Mouse (Mus musculus) hindbrain, embryonic 10.5 days (tissue): ENCODE data around the gene Hspa12a. TPM values are rescaled to one million over a fixed set of nuclear protein-coding genes. Genes with fewer than 3 reads are reported as not detected.
A peak's percentile ranks its signal among the peaks of the same experiment; 100 is the strongest.

Source experiments
- DNase-seq: peaks from one replicate; pipeline ENCODE4 v3.0.0-alpha.2; 2017; ENCODE audit warnings: low spot score
- H3K27ac ChIP-seq: fragments of 300-500 bp; sonication (generic); 2 replicates; pipeline ENCODE4 v1.5.1; 2016; ENCODE audit warnings: mild to moderate bottlenecking, moderate library complexity
- H3K27me3 ChIP-seq: fragments of 300-500 bp; sonication (generic); 2 replicates; pipeline ENCODE4 v1.6.1; 2016; ENCODE audit warnings: mild to moderate bottlenecking; ENCODE audit not compliant: poor library complexity, insufficient read depth, severe bottlenecking
- H3K36me3 ChIP-seq: fragments of 300-500 bp; sonication (generic); 2 replicates; pipeline ENCODE4 v1.6.1; 2016; ENCODE audit warnings: mild to moderate bottlenecking, moderate library complexity
- H3K4me1 ChIP-seq: fragments of 300-500 bp; sonication (generic); replicated peaks from 2 replicates; pipeline ENCODE4 v1.6.1; 2016; ENCODE audit warnings: mild to moderate bottlenecking
- H3K4me3 ChIP-seq: fragments of 300-500 bp; sonication (generic); 2 replicates; pipeline ENCODE4 v1.5.1; 2016; ENCODE audit warnings: mild to moderate bottlenecking, moderate library complexity
- H3K9me3 ChIP-seq: fragments of 300-500 bp; sonication (generic); 2 replicates; pipeline ENCODE4 v1.6.1; 2016; ENCODE audit warnings: mild to moderate bottlenecking, moderate library complexity
- WGBS: fragments of 180-500 bp; shearing (Covaris S2); methylation state at CpG from one replicate; pipeline ENCODE4 v1.1.7; 2016; 5-methylcytosine and 5-hydroxymethylcytosine counted together
- polyA plus RNA-seq: library from polyadenylated mRNA; unstranded; fragments of >200 nt; fragmentation: Nextera tagmentation; extraction: Ambion mirVana; gene quantifications from 2 replicates; pipeline ENCODE4 v1.2.1, GENCODE M21; 2016

Gene Hspa12a
- polyA plus RNA-seq, 1 experiment from 2014 or later, result 25.5 TPM

GRCm38 (mm10) chr19:58795114-58795669 is 148.3 kb downstream of the Hspa12a start:
- no peak for DNase-seq
- Histone ChIP-seq H3K4me3 (no peak overlapping the region), H3K36me3 (peaks cover 19% of the 10 kb centered on the region), H3K9me3 (0 out of 2 replicates have a peak, but pooled peaks cover 2% of the 10 kb centered on the region), H3K27ac (no peak overlapping the region), H3K27me3 (no peaks in the 10 kb centered on the region), H3K4me1 (peaks cover 15% of the 10 kb centered on the region)
- 85% methylated on average over 12 of the region's 12 CpGs for WGBS

- no peak for DNase-seq
- Histone ChIP-seq H3K27ac (no peak within 1 kb of the TSS), H3K4me3 (no peak within 1 kb of the TSS), H3K9me3 (no peaks in the 10 kb centered on the region), H3K27me3 (no peaks in the 10 kb centered on the region), H3K36me3 (peaks cover 10% of the 10 kb centered on the region), H3K4me1 (peaks cover 15% of the 10 kb centered on the region)
- 43% methylated on average over 10 of the region's 10 CpGs for WGBS
Measured at GRCm38 (mm10) chr19:58794284-58794683, 149.2 kb downstream of the Hspa12a start, which contains the start of gene 1700019N19Rik. Gene 1700019N19Rik (minus strand): TSS chr19:58794461.

- no peak overlapping the region for H3K4me3 ChIP-seq
- no peaks in the 10 kb centered on the region for H3K27me3 ChIP-seq
- no peaks in the 10 kb centered on the region for H3K36me3 ChIP-seq
- peak overlapping the region; percentile 53; the same call in 1 of the 2 replicates for H3K27ac ChIP-seq
- H3K9me3 ChIP-seq, result no peaks in the 10 kb centered on the region
- no peak for DNase-seq
- peaks cover 4% of the 10 kb centered on the region for H3K4me1 ChIP-seq
- WGBS, result 84% methylated on average over 11 of the region's 11 CpGs
Measured at GRCm38 (mm10) chr19:58789194-58789593, 154.3 kb downstream of the Hspa12a start.

- H3K27me3 ChIP-seq, result no peaks in the 10 kb centered on the region
- no peaks in the 10 kb centered on the region for H3K36me3 ChIP-seq
- peaks cover 23% of the 10 kb centered on the region for H3K4me1 ChIP-seq
- H3K27ac ChIP-seq, result no peak overlapping the region
- H3K9me3 ChIP-seq, result no peaks in the 10 kb centered on the region
- no peak overlapping the region for H3K4me3 ChIP-seq
- WGBS, result 33% methylated on average over 7 of the region's 7 CpGs
- DNase-seq, result peak; percentile 22
Measured at GRCm38 (mm10) chr19:58783938-58784337, 159.5 kb downstream of the Hspa12a start.

GRCm38 (mm10) chr19:58781566-58781965 is 161.9 kb downstream of the Hspa12a start:
- H3K27ac ChIP-seq, result 0 out of 2 replicates have a peak overlapping the region, but pooled peaks have one; percentile 19

GRCm38 (mm10) chr19:58776461-58776860 is 167.0 kb downstream of the Hspa12a start:
- WGBS, result 85% methylated on average over 5 of the region's 5 CpGs
- no peaks in the 10 kb centered on the region for H3K27me3 ChIP-seq
- H3K4me1 ChIP-seq, result 0 out of 2 replicates have a peak, but pooled peaks cover 2% of the 10 kb centered on the region
- no peak overlapping the region for H3K4me3 ChIP-seq
- no peaks in the 10 kb centered on the region for H3K36me3 ChIP-seq
- H3K27ac ChIP-seq, result no peak overlapping the region
- no peak for DNase-seq
- H3K9me3 ChIP-seq, result no peaks in the 10 kb centered on the region

More at GRCm38 (mm10) chr19:58781566-58781965, 161.9 kb downstream of the Hspa12a start:
- no peak for DNase-seq
- H3K9me3 ChIP-seq, result no peaks in the 10 kb centered on the region
- no peaks in the 10 kb centered on the region for H3K27me3 ChIP-seq
- H3K36me3 ChIP-seq, result no peaks in the 10 kb centered on the region
- peaks cover 23% of the 10 kb centered on the region for H3K4me1 ChIP-seq
- H3K4me3 ChIP-seq, result no peak overlapping the region
- 31% methylated on average over 4 of the region's 4 CpGs for WGBS

- peaks cover 19% of the 10 kb centered on the region for H3K4me1 ChIP-seq
- H3K36me3 ChIP-seq, result no peaks in the 10 kb centered on the region
- no peak overlapping the region for H3K27ac ChIP-seq
- 32% methylated on average over 6 of the region's 6 CpGs for WGBS
- peaks cover 23% of the 10 kb centered on the region for H3K27me3 ChIP-seq
- no peak overlapping the region for H3K4me3 ChIP-seq
- no peak for DNase-seq
- no peaks in the 10 kb centered on the region for H3K9me3 ChIP-seq
Measured at GRCm38 (mm10) chr19:58767329-58767728, 176.1 kb downstream of the Hspa12a start.

- 14% methylated on average over 12 of the region's 12 CpGs for WGBS
- peak; percentile 79 for DNase-seq
- Histone ChIP-seq H3K27me3 (peaks cover 27% of the 10 kb centered on the region), H3K4me3 (no peak overlapping the region), H3K9me3 (no peaks in the 10 kb centered on the region), H3K4me1 (peaks cover 22% of the 10 kb centered on the region), H3K27ac (0 out of 2 replicates have a peak overlapping the region, but pooled peaks have one; percentile 29), H3K36me3 (no peaks in the 10 kb centered on the region)
Measured at GRCm38 (mm10) chr19:58762848-58763541, 180.5 kb downstream of the Hspa12a start.

GRCm38 (mm10) chr19:58762316-58762715 is 181.1 kb downstream of the Hspa12a start:
- no peak for DNase-seq
- Histone ChIP-seq H3K9me3 (no peaks in the 10 kb centered on the region), H3K27ac (no peak overlapping the region), H3K36me3 (no peaks in the 10 kb centered on the region), H3K4me3 (no peak overlapping the region), H3K27me3 (peaks cover 27% of the 10 kb centered on the region), H3K4me1 (peaks cover 18% of the 10 kb centered on the region)
- WGBS, result 21% methylated on average over 6 of the region's 6 CpGs

- H3K27ac ChIP-seq, result no peak within 1 kb of the TSS
- no peak for DNase-seq
- H3K9me3 ChIP-seq, result peaks cover 3% of the 10 kb centered on the region; the same call in 1 of the 2 replicates
- peaks cover 12% of the 10 kb centered on the region; the same call in 1 of the 2 replicates for H3K4me1 ChIP-seq
- no peak within 1 kb of the TSS for H3K4me3 ChIP-seq
- no peaks in the 10 kb centered on the region for H3K36me3 ChIP-seq
- 66% methylated on average over 9 of the region's 9 CpGs for WGBS
- H3K27me3 ChIP-seq, result peaks cover 19% of the 10 kb centered on the region
Measured at GRCm38 (mm10) chr19:58759423-58759822, 184.0 kb downstream of the Hspa12a start, which contains the start of gene Pnliprp2. Gene Pnliprp2 (plus strand): TSS chr19:58759719.

GRCm38 (mm10) chr19:58758871-58759270 is 184.6 kb downstream of the Hspa12a start:
- Histone ChIP-seq H3K4me1 (peaks cover 12% of the 10 kb centered on the region; the same call in 1 of the 2 replicates), H3K27ac (no peak overlapping the region), H3K27me3 (peaks cover 16% of the 10 kb centered on the region), H3K9me3 (peaks cover 7% of the 10 kb centered on the region; the same call in 1 of the 2 replicates), H3K36me3 (no peaks in the 10 kb centered on the region), H3K4me3 (no peak overlapping the region)
- WGBS, result 94% methylated on average over 4 of the region's 4 CpGs
- DNase-seq, result no peak

- Histone ChIP-seq H3K4me1 (no peaks in the 10 kb centered on the region), H3K27me3 (no peaks in the 10 kb centered on the region), H3K4me3 (no peak overlapping the region), H3K27ac (no peak overlapping the region), H3K36me3 (no peaks in the 10 kb centered on the region), H3K9me3 (peaks cover 7% of the 10 kb centered on the region; the same call in 1 of the 2 replicates)
- DNase-seq, result no peak
- 82% methylated on average over 2 of the region's 2 CpGs for WGBS
Measured at GRCm38 (mm10) chr19:58751504-58751903, 191.9 kb downstream of the Hspa12a start.

- WGBS, result 85% methylated on average over 2 of the region's 2 CpGs
- Histone ChIP-seq H3K4me3 (no peak overlapping the region), H3K4me1 (no peaks in the 10 kb centered on the region), H3K27me3 (no peaks in the 10 kb centered on the region), H3K36me3 (no peaks in the 10 kb centered on the region), H3K27ac (no peak overlapping the region), H3K9me3 (peaks cover 7% of the 10 kb centered on the region; the same call in 1 of the 2 replicates)
- DNase-seq, result no peak
Measured at GRCm38 (mm10) chr19:58750822-58751221, 192.6 kb downstream of the Hspa12a start.
